Mouse (Mus musculus) midbrain, embryonic 13.5 days (tissue): ENCODE measurements around the gene D230025D16Rik. TPM values are rescaled to one million over a fixed set of nuclear protein-coding genes. Genes with fewer than 3 reads are reported as not detected.
A peak's percentile ranks its signal among the peaks of the same experiment; 100 is the strongest.
"Not testable (repeated sequence)": the region's sequence is repeated elsewhere in the genome, so short reads cannot be mapped to it uniquely, and the experiment has no call there.

Experiments
- ATAC-seq: fragments of 200-750 bp; cut with Nextera tagmentation; 2 replicates; pipeline ENCODE4 v1.8.0; 2017; ENCODE audit warnings: mild to moderate bottlenecking, moderate TSS enrichment, moderate library complexity
- H3K27ac ChIP-seq: fragments of 300-500 bp; sonication (generic); 2 replicates; pipeline ENCODE4 v1.5.1; 2015; ENCODE audit warnings: inconsistent platforms, mild to moderate bottlenecking, moderate library complexity
- H3K27me3 ChIP-seq: fragments of 300-500 bp; sonication (generic); 2 replicates; pipeline ENCODE4 v1.6.1; 2015; ENCODE audit warnings: mild to moderate bottlenecking, inconsistent platforms
- H3K36me3 ChIP-seq: fragments of 300-500 bp; sonication (generic); 2 replicates; pipeline ENCODE4 v1.6.1; 2015; ENCODE audit warnings: mild to moderate bottlenecking, inconsistent platforms
- H3K4me1 ChIP-seq: fragments of 300-500 bp; sonication (generic); replicated peaks from 2 replicates; pipeline ENCODE4 v1.6.1; 2015; ENCODE audit warnings: inconsistent platforms
- H3K4me2 ChIP-seq: fragments of 300-500 bp; sonication (generic); replicated peaks from 2 replicates; pipeline ENCODE4 v1.6.1; 2015; ENCODE audit warnings: moderate library complexity, mild to moderate bottlenecking, inconsistent platforms
- H3K4me3 ChIP-seq: fragments of 300-500 bp; sonication (generic); replicated peaks from 2 replicates; pipeline ENCODE4 v1.5.1; 2015; ENCODE audit warnings: mild to moderate bottlenecking, inconsistent platforms
- H3K9ac ChIP-seq: fragments of 300-500 bp; sonication (generic); replicated peaks from 2 replicates; pipeline ENCODE4 v1.6.1; 2015; ENCODE audit warnings: mild to moderate bottlenecking, inconsistent platforms
- H3K9me3 ChIP-seq: fragments of 300-500 bp; sonication (generic); 2 replicates; pipeline ENCODE4 v1.6.1; 2016; ENCODE audit warnings: mild to moderate bottlenecking, inconsistent platforms
- WGBS: fragments of 180-500 bp; shearing (Covaris S2); methylation state at CpG from one replicate; pipeline ENCODE4 v1.1.7; 2015; 5-methylcytosine and 5-hydroxymethylcytosine counted together
- polyA plus RNA-seq: library from polyadenylated mRNA; unstranded; fragments of >200 nt; fragmentation: Nextera tagmentation; extraction: Ambion mirVana; gene quantifications from 2 replicates; pipeline ENCODE4 v1.2.1, GENCODE M21; 2015

Gene D230025D16Rik
- 30.5 and 33.7 TPM in 2 replicates for polyA plus RNA-seq

- Histone ChIP-seq H3K27me3 (no peaks in the 10 kb centered on the region), H3K9ac (peak within 1 kb of the TSS; percentile 91), H3K27ac (peak within 1 kb of the TSS; percentile 74), H3K4me3 (peak within 1 kb of the TSS; percentile 92), H3K4me1 (peaks cover 25% of the 10 kb centered on the region), H3K36me3 (no peaks in the 10 kb centered on the region), H3K4me2 (peak within 1 kb of the TSS; percentile 80), H3K9me3 (no peaks in the 10 kb centered on the region)
- 3% methylated on average over 34 of the region's 34 CpGs for WGBS
- peak; percentile 96 for ATAC-seq
Measured at GRCm38 (mm10) chr8:105224413-105225271, at the start of gene D230025D16Rik. D230025D16Rik (plus strand) TSS chr8:105225145.

GRCm38 (mm10) chr8:105175287-105175686 is 49.7 kb upstream of the D230025D16Rik start:
- H3K4me3 ChIP-seq, H3K27me3 ChIP-seq, H3K9ac ChIP-seq, H3K9me3 ChIP-seq, H3K27ac ChIP-seq, H3K4me2 ChIP-seq, ATAC-seq: not testable (repeated sequence)
- WGBS = 98% methylated on average over 3 of the region's 3 CpGs
- Histone ChIP-seq H3K4me1 (peaks cover 19% of the 10 kb centered on the region), H3K36me3 (peaks cover 16% of the 10 kb centered on the region)

DNA sequence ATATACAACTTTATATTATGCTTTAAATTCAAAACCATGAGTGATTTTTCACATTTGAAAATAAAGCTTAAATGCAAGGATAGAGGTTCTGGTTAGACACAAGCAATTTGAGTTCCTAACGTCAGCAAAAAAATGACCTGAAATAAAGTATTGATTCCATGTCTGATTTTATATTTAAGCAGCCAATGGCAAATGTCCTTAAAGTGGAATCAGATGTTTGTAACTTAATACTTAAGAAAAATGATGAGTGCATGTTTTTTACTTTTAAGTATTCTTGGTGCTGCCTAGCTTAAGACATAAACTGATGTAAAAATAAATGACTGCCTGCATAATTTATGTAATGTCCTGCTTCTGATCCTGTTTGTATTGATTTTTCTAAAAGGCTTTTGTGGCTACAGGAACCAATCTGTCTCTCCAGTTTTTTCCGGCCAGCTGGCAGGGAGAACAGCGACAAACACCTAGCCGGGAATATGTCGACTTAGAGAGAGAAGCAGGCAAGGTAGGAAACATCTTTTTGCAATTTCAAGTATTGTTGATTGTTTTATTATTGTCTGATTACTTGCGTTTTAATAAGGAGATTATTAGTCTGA is 46.6 kb upstream of the D230025D16Rik start:
- Histone ChIP-seq H3K4me3 (no peak overlapping the region), H3K27me3 (no peaks in the 10 kb centered on the region), H3K4me1 (peaks cover 5% of the 10 kb centered on the region; the same call in 1 of the 2 replicates), H3K9ac (no peak overlapping the region), H3K4me2 (no peak overlapping the region), H3K36me3 (peaks cover 19% of the 10 kb centered on the region), H3K27ac (no peak overlapping the region), H3K9me3 (no peaks in the 10 kb centered on the region)
- no peak for ATAC-seq
- WGBS = 81% methylated on average over 6 of the region's 6 CpGs

- 77% methylated on average over 1 of the region's 1 CpGs for WGBS
- H3K27me3 ChIP-seq = no peaks in the 10 kb centered on the region
- H3K4me3 ChIP-seq = no peak overlapping the region
- H3K36me3 ChIP-seq = peaks cover 12% of the 10 kb centered on the region
- H3K9me3 ChIP-seq = no peaks in the 10 kb centered on the region
- H3K27ac ChIP-seq = no peak overlapping the region
- H3K4me1 ChIP-seq = no peaks in the 10 kb centered on the region
- H3K9ac ChIP-seq = no peak overlapping the region
- no peak for ATAC-seq
- no peak overlapping the region for H3K4me2 ChIP-seq
Measured at GRCm38 (mm10) chr8:105182201-105182600, 42.7 kb upstream of the D230025D16Rik start.

DNA sequence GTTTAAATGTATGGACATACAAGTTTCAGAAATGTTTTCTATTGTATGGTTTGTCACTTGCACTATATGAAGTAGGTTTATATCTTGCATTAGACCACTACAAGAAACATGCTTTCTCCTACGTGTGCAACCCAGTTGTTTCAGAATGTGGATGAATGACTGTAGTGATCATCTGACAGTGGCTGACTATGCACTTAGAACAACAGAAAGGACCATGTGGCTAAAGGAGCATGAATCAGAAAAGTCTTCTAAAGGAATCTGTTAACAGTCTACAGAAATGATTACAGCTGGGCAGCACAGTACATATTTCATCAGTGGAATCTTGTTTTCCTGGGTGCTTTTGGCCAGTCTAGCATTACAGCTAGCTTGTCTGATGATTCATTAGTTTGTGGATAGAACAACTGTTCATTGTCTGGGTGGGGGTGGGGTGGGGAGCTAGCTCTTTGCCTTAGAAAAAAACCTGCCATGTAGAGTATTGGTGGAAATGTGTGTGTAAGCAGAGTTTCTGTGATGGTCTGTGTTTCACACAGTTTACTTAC is 38.4 kb upstream of the D230025D16Rik start:
- Histone ChIP-seq H3K36me3 (peaks cover 6% of the 10 kb centered on the region), H3K4me2 (no peak overlapping the region), H3K9me3 (no peaks in the 10 kb centered on the region), H3K4me3 (no peak overlapping the region), H3K27me3 (no peaks in the 10 kb centered on the region), H3K9ac (no peak overlapping the region), H3K4me1 (no peaks in the 10 kb centered on the region), H3K27ac (no peak overlapping the region)
- ATAC-seq = no peak
- 88% methylated on average over 1 of the region's 1 CpGs for WGBS

DNA sequence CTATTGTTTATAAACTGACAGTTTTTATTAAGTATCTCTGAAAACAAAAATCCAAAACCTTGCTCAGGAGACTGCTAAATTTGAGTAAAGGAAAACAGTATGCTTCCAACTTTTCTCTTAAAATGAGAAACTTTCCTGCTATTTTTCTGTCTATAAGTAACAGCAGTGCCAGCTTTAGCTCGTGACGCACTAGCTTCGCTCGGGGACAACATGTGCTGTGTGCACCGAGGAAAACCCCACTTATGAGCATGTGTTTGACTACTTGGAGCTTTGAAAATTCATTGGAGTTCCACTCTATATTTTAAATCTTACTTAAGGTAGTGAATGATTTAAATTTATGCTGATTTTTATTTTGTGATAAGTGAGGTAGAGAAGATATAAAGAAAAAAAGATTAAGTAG is 32.8 kb upstream of the D230025D16Rik start:
- H3K4me3 ChIP-seq = no peak overlapping the region
- 97% methylated on average over 5 of the region's 5 CpGs for WGBS
- no peak for ATAC-seq
- no peak overlapping the region for H3K9ac ChIP-seq
- H3K9me3 ChIP-seq = no peaks in the 10 kb centered on the region
- H3K36me3 ChIP-seq = peaks cover 31% of the 10 kb centered on the region
- no peak overlapping the region for H3K4me2 ChIP-seq
- no peak overlapping the region for H3K27ac ChIP-seq
- H3K27me3 ChIP-seq = no peaks in the 10 kb centered on the region
- H3K4me1 ChIP-seq = no peaks in the 10 kb centered on the region

DNA sequence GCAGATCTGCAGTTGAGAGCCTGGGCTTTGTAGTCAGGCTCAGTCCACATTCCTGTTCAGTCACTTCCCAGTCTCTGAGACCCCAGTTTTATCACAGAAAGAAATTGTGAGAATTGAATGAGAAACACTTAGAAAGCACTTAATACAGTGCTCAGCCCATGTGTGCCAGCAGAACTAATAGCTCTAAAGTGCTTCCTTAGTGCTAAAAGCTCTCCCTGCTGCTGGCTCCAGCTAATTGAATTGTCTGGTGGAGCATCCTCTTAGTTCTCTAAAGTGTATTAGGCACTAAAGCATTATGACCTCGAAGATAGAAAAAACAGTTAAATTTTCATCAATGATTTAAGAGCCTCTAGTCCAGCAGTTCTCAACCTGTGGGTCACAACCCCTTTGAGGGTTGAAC is 19.2 kb upstream of the D230025D16Rik start:
- Histone ChIP-seq H3K9me3 (no peaks in the 10 kb centered on the region), H3K4me1 (no peaks in the 10 kb centered on the region), H3K9ac (no peak overlapping the region), H3K36me3 (peaks cover 15% of the 10 kb centered on the region), H3K27me3 (no peaks in the 10 kb centered on the region), H3K27ac (no peak overlapping the region), H3K4me2 (no peak overlapping the region), H3K4me3 (no peak overlapping the region)
- WGBS = 89% methylated on average over 1 of the region's 1 CpGs
- ATAC-seq = peak; percentile 45; the same call in 1 of the 2 replicates

DNA sequence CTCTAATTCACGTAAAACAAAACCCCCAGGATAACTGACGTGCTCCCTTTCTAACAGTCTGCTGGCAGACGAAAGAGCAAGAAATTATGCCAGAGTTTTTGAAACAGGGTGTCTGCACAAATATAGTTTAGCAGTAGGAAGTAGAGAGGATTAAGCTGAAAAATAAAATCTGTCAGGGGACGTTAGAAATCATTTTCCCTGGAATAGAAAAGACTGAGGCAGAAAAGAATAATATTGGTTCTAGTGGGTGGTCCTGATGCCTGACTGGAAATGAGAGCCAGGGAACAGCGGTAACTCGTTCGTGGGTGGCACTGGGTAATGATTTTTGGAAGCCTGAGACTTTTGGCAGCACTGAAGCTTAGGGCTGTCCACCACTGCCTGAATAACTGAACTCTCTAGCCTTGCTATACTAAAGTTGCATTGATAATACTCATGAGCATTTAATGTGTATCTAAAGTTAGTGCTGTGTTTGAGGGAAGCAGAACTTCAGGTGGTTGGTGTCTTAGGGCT is 18.1 kb upstream of the D230025D16Rik start:
- no peaks in the 10 kb centered on the region for H3K4me1 ChIP-seq
- H3K4me2 ChIP-seq = no peak overlapping the region
- peaks cover 9% of the 10 kb centered on the region for H3K36me3 ChIP-seq
- H3K27me3 ChIP-seq = no peaks in the 10 kb centered on the region
- no peaks in the 10 kb centered on the region for H3K9me3 ChIP-seq
- ATAC-seq = no peak
- 77% methylated on average over 7 of the region's 7 CpGs for WGBS
- H3K9ac ChIP-seq = no peak overlapping the region
- no peak overlapping the region for H3K4me3 ChIP-seq
- H3K27ac ChIP-seq = no peak overlapping the region

DNA sequence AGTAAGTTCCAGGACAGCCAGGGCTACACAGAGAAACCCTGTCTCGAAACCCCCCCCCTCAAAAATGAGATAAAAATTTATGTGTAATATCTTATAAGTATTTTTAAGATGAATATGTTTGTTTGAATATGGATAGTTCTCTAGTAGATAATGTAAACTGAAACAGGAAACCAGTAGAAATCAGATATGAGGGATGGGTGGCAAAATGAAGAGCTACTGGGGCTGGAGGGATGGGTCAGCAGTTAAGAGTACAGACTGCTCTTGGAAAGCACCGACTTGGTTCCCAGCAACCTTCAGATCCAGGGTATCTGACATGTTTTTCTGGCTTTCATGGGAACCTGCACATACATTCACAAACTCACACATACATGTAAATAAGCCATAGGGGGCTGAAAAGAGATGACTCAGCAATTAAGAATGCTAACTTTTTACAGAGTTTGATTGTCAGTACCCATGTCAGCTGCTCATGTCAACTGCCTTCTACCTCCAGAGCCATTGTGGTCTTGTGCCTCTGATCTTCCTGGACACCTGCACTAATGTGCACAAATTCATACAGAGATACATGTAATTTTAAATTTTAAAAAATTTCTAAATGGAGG is 17.2 kb upstream of the D230025D16Rik start:
- H3K9me3 ChIP-seq = no peaks in the 10 kb centered on the region
- no peak overlapping the region for H3K4me2 ChIP-seq
- no peaks in the 10 kb centered on the region for H3K4me1 ChIP-seq
- 95% methylated on average over 2 of the region's 2 CpGs for WGBS
- H3K36me3 ChIP-seq = peaks cover 9% of the 10 kb centered on the region
- no peak overlapping the region for H3K9ac ChIP-seq
- H3K27me3 ChIP-seq = no peaks in the 10 kb centered on the region
- no peak overlapping the region for H3K4me3 ChIP-seq
- ATAC-seq = no peak
- no peak overlapping the region for H3K27ac ChIP-seq

DNA sequence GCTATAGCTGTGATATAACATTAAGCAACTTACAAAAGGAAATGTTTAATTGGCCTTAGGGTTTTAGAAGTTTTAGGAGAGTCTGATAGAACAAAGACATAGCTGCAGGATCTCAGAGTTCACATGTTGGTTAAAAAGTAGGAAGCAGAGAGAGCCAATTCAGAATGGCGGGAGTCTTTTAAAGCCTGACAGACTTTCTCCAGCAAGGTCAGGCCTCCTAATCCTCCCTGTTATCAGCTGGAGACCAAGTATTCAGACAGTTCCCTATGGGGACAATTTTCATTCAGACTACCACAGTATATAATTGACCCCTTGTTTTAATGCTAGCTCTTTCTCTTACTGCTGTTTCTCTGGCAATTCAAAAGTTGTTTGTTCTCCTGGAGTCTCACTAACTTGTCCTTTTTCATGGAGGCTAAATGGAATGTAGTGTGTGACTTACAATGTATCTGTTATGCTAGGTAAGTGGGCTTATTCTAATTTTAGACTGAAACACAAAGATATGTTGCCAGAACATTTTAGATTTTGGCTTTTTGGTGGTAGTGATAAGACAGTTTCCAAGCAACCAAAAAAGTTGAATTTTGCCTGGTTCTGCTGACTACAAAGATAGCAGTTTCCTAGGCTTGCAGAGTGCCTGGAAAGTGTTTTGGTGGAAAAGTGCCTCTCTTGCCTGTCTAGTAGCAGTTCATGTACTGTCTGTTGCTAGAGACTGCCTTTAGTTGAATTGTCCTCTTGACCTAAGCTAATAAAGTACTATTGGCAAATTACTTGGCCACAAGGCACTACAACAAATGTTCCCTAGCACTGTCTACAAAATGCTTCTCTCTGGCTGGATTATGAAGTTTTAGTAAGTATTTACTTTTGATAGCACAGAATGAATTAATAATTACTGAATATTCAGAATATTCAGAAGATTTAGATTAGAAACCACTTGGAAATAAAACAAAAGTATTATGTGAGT is 15.5 kb upstream of the D230025D16Rik start:
- no peaks in the 10 kb centered on the region for H3K4me1 ChIP-seq
- no peak overlapping the region for H3K4me3 ChIP-seq
- H3K9me3 ChIP-seq = no peaks in the 10 kb centered on the region
- H3K36me3 ChIP-seq = peaks cover 2% of the 10 kb centered on the region
- WGBS = 51% methylated on average over 1 of the region's 1 CpGs
- no peak overlapping the region for H3K9ac ChIP-seq
- H3K4me2 ChIP-seq = no peak overlapping the region
- H3K27me3 ChIP-seq = no peaks in the 10 kb centered on the region
- H3K27ac ChIP-seq = no peak overlapping the region
- ATAC-seq = no peak

DNA sequence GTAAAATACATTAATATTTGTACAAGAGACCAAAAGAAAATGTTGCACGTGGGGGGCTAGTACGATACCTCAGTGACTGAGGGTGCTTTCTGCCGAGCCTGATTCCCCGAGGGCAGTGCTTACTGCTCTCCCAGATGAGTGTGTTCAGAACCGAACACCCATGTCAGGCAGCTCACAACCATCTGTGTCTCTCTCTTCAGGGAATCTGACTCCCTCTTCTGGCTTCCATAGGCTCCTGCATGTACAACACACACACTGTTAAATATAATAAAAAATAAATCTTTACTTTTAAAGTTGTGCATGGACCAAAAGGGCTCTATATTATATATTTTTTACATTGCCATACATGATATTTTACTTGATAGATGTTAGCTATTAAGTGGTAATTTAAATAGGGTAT is 10.8 kb upstream of the D230025D16Rik start:
- Histone ChIP-seq H3K36me3 (peaks cover 2% of the 10 kb centered on the region; the same call in 1 of the 2 replicates), H3K27ac (no peak overlapping the region), H3K9me3 (no peaks in the 10 kb centered on the region), H3K4me2 (no peak overlapping the region), H3K4me1 (no peaks in the 10 kb centered on the region), H3K9ac (no peak overlapping the region), H3K4me3 (no peak overlapping the region), H3K27me3 (no peaks in the 10 kb centered on the region)
- ATAC-seq = no peak
- WGBS = 91% methylated on average over 5 of the region's 5 CpGs
